Mouse (Mus musculus) heart, embryonic 16.5 days (tissue): ENCODE results near the gene Padi6. TPM values are rescaled to one million over a fixed set of nuclear protein-coding genes. Genes with fewer than 3 reads are reported as not detected.

ENCODE experiments used
- ATAC-seq: fragments of 200-750 bp; cut with Nextera tagmentation; replicated peaks from 2 replicates; pipeline ENCODE4 v1.8.0; 2017; ENCODE audit warnings: moderate number of reproducible peaks; ENCODE audit not compliant: insufficient read depth, low FRiP score; ENCODE audit errors: extremely low read depth
- H3K27ac ChIP-seq: fragments of 300-500 bp; sonication (generic); 2 replicates; pipeline ENCODE4 v1.5.1; 2014; ENCODE audit warnings: mild to moderate bottlenecking, low read length, control low read depth, moderate library complexity
- H3K27me3 ChIP-seq: fragments of 300-500 bp; sonication (generic); 2 replicates; pipeline ENCODE4 v1.6.1; 2014; ENCODE audit warnings: low read length, mixed read lengths; ENCODE audit not compliant: control insufficient read depth, insufficient read depth
- H3K36me3 ChIP-seq: fragments of 300-500 bp; sonication (generic); 2 replicates; pipeline ENCODE4 v1.6.1; 2014; ENCODE audit not compliant: control insufficient read depth, insufficient read depth
- H3K4me1 ChIP-seq: fragments of 300-500 bp; sonication (generic); 2 replicates; pipeline ENCODE4 v1.6.1; 2014; ENCODE audit warnings: low read length, mixed read lengths; ENCODE audit not compliant: control insufficient read depth, insufficient read depth
- H3K4me2 ChIP-seq: fragments of 300-500 bp; sonication (generic); 2 replicates; pipeline ENCODE4 v1.6.1; 2014; ENCODE audit warnings: low read depth, mild to moderate bottlenecking, control low read depth, low read length
- H3K4me3 ChIP-seq: fragments of 300-500 bp; sonication (generic); 2 replicates; pipeline ENCODE4 v1.5.1; 2014; ENCODE audit warnings: mild to moderate bottlenecking, control low read depth, low read length
- H3K9ac ChIP-seq: fragments of 300-500 bp; sonication (generic); 2 replicates; pipeline ENCODE4 v1.6.1; 2014; ENCODE audit warnings: low read length, control low read depth
- H3K9me3 ChIP-seq: fragments of 300-500 bp; sonication (generic); replicated peaks from 2 replicates; pipeline ENCODE4 v1.6.1; 2016; ENCODE audit warnings: low read length; ENCODE audit not compliant: control insufficient read depth
- WGBS: fragments of 180-500 bp; shearing (Covaris S2); extraction: QIAGEN DNeasy Blood & Tissue Kit; methylation state at CpG from one replicate; pipeline ENCODE4 v1.1.7; 2014; 5-methylcytosine and 5-hydroxymethylcytosine counted together
- polyA plus RNA-seq: library from polyadenylated mRNA; unstranded; fragments of >200 nt; fragmentation: Nextera tagmentation; extraction: Ambion mirVana; gene quantifications from 2 replicates; pipeline ENCODE4 v1.2.1, GENCODE M21; 2015

The Padi6 gene
- polyA plus RNA-seq, 1 experiment from 2014 or later, result 0.35 TPM

GRCm38 (mm10) chr4:140709111-140709510 lies 33.3 kb downstream of the Padi6 start:
- Histone ChIP-seq H3K9ac (no peak overlapping the region), H3K9me3 (no peaks in the 10 kb centered on the region), H3K4me3 (no peak overlapping the region), H3K4me1 (peaks cover 27% of the 10 kb centered on the region), H3K4me2 (no peak overlapping the region), H3K36me3 (peaks cover 34% of the 10 kb centered on the region), H3K27ac (no peak overlapping the region; the same call in 1 of the 2 replicates), H3K27me3 (no peaks in the 10 kb centered on the region)
- no peak for ATAC-seq
- whole genome bisulfite sequencing, result 93% methylated on average over 7 of the region's 7 CpGs

DNA sequence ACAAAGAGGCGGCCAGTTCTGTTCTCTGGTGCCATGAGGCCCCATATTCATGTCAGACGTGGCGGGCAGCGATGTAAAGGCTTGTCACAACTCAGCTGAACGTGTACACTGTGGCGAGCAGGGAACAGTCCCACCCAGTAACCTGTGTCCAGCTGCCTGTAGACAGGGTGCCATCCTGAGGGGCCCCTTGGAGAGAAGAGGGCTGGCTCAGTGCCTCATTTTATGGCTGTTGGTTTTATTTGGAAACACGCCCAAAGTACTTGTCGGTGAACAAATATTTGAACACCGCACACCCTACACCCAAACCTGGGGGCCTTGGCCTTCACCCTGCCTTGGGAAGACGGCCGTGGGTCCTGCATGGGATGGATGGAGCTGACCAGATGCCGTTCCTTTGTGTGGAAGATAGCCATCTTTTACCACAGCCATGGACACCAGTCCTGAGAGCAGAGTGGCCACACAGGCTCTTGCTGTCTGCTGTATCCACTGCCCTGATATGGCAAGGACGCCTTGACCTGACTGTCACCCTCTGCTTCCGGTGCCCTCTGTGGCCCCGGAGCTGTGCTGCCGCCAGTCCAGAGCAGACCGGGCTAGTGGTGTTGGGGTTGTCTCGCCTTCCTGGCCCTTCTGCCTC lies 34.0 kb downstream of the Padi6 start:
- Histone ChIP-seq H3K27ac (peak overlapping the region; percentile 64), H3K27me3 (no peaks in the 10 kb centered on the region), H3K4me3 (no peak overlapping the region), H3K4me1 (peaks cover 32% of the 10 kb centered on the region), H3K9ac (peak overlapping the region; percentile 23), H3K36me3 (peaks cover 34% of the 10 kb centered on the region), H3K4me2 (0 out of 2 replicates have a peak overlapping the region, but pooled peaks have one; percentile 7), H3K9me3 (no peaks in the 10 kb centered on the region)
- 48% methylated on average over 18 of the region's 18 CpGs for WGBS
- peak; percentile 39; the same call in 1 of the 2 replicates for ATAC-seq

- Histone ChIP-seq H3K27me3 (no peaks in the 10 kb centered on the region), H3K36me3 (peaks cover 31% of the 10 kb centered on the region), H3K9me3 (no peaks in the 10 kb centered on the region), H3K4me3 (no peak overlapping the region), H3K9ac (0 out of 2 replicates have a peak overlapping the region, but pooled peaks have one; percentile 23), H3K27ac (peak overlapping the region; percentile 64), H3K4me1 (peaks cover 33% of the 10 kb centered on the region), H3K4me2 (no peak overlapping the region)
- no peak for ATAC-seq
- 69% methylated on average over 4 of the region's 4 CpGs for WGBS
Measured at GRCm38 (mm10) chr4:140707615-140708014, 34.8 kb downstream of the Padi6 start.

- no peak for ATAC-seq
- H3K27ac ChIP-seq, result peak overlapping the region; percentile 91; the same call in 1 of the 2 replicates
- no peaks in the 10 kb centered on the region for H3K27me3 ChIP-seq
- peaks cover 50% of the 10 kb centered on the region for H3K4me1 ChIP-seq
- no peaks in the 10 kb centered on the region for H3K9me3 ChIP-seq
- H3K4me3 ChIP-seq, result no peak overlapping the region
- H3K36me3 ChIP-seq, result peaks cover 7% of the 10 kb centered on the region
- H3K9ac ChIP-seq, result peak overlapping the region; percentile 98
- WGBS, result 33% methylated on average over 4 of the region's 4 CpGs
- peak overlapping the region; percentile 95; the same call in 1 of the 2 replicates for H3K4me2 ChIP-seq
Measured at GRCm38 (mm10) chr4:140704166-140704565, 38.3 kb downstream of the Padi6 start.

DNA sequence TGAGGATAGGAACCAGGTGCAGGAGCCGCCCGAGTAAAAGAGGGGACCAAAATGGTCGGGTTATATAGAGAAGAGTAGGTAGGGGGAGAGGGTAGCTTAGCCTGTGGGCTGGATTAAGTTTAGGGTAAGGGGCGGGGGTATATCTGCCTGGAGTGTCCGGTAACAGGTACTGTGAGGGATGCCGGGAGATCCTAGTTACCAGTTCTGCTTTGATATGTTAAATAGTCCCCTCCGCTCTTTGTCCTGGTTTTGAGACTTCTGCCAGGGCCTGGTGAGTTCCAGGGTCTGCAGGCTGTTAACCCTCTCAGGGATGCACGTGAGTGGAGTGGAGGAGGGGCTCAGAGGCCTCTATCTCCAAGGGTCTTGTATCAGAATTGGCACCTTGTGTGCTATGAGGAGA lies 38.8 kb downstream of the Padi6 start:
- Histone ChIP-seq H3K27me3 (no peaks in the 10 kb centered on the region), H3K4me2 (peak overlapping the region; percentile 95), H3K9ac (peak overlapping the region; percentile 98), H3K9me3 (no peaks in the 10 kb centered on the region), H3K27ac (peak overlapping the region; percentile 91), H3K4me3 (peak overlapping the region; percentile 89), H3K36me3 (peaks cover 7% of the 10 kb centered on the region), H3K4me1 (peaks cover 46% of the 10 kb centered on the region)
- ATAC-seq, result no peak
- WGBS, result 36% methylated on average over 8 of the region's 8 CpGs

GRCm38 (mm10) chr4:140702611-140703327 lies 39.7 kb downstream of the Padi6 start:
- WGBS, result under 1% methylated on average over 37 of the region's 68 CpGs
- H3K27ac ChIP-seq, result peak overlapping the region; percentile 91
- no peaks in the 10 kb centered on the region for H3K9me3 ChIP-seq
- H3K4me3 ChIP-seq, result peak overlapping the region; percentile 89
- peaks cover under 1% of the 10 kb centered on the region; the same call in 1 of the 2 replicates for H3K36me3 ChIP-seq
- peaks cover 38% of the 10 kb centered on the region for H3K4me1 ChIP-seq
- H3K27me3 ChIP-seq, result no peaks in the 10 kb centered on the region
- H3K9ac ChIP-seq, result peak overlapping the region; percentile 98
- H3K4me2 ChIP-seq, result peak overlapping the region; percentile 95
- ATAC-seq, result peak; percentile 87

GRCm38 (mm10) chr4:140701716-140702561 lies 40.5 kb downstream of the Padi6 start:
- peak overlapping the region; percentile 98 for H3K9ac ChIP-seq
- H3K4me3 ChIP-seq, result peak overlapping the region; percentile 89
- H3K9me3 ChIP-seq, result no peaks in the 10 kb centered on the region
- no peaks in the 10 kb centered on the region for H3K36me3 ChIP-seq
- ATAC-seq, result peak; percentile 5; the same call in 1 of the 2 replicates
- H3K4me1 ChIP-seq, result peaks cover 30% of the 10 kb centered on the region
- peak overlapping the region; percentile 91 for H3K27ac ChIP-seq
- H3K4me2 ChIP-seq, result peak overlapping the region; percentile 95
- under 1% methylated on average over 56 of the region's 107 CpGs for WGBS
- H3K27me3 ChIP-seq, result no peaks in the 10 kb centered on the region

DNA sequence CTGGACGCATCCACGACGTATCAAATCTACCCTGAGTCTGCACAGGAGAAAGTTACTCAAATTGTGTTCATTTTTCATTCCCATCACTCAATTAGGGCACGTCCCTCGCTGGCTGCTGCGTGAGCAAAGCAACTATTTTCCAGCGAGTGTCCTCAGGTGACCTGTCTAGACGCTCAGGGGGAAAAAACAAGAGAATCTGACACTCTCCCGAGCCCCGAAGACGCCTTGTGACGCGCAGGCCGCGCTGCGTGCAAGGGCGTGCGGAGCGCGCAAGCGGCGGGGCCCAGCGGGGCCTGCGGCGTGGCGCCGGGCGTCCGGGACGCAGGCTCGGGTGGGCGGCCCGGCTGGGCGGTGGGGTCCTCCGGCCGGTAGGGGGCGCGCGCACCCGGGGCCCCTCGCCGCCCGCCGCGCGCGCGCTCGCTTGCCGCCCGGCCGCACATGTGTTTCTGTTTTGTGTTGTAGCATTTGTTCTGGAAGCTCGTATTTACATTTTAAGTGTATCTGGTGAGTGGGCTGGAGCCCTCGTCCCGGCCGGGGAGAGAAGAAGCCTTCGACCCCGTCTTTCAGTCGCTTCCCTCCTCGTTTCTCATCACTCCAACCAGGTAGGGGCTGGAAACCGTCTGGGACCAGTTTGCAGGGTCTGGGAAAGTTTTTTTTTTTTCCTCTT lies 41.3 kb downstream of the Padi6 start:
- Histone ChIP-seq H3K27me3 (no peaks in the 10 kb centered on the region), H3K4me1 (peaks cover 30% of the 10 kb centered on the region), H3K4me3 (peak overlapping the region; percentile 89), H3K4me2 (peak overlapping the region; percentile 95), H3K27ac (peak overlapping the region; percentile 91), H3K9me3 (no peaks in the 10 kb centered on the region), H3K36me3 (no peaks in the 10 kb centered on the region), H3K9ac (peak overlapping the region; percentile 98)
- peak; percentile 56 for ATAC-seq
- under 1% methylated on average over 61 of the region's 61 CpGs for WGBS
